Mouse (Mus musculus): ENCODE results near the gene Ctps. TPM values are rescaled to one million over a fixed set of nuclear protein-coding genes. Genes with fewer than 3 reads are reported as not detected.
"Not testable (repeated sequence)": the region's sequence is repeated elsewhere in the genome, so short reads cannot be mapped to it uniquely, and the experiment has no call there.

The Ctps gene
- polyA plus RNA-seq, 1 experiment from 2014 or later: 130 TPM

DNA sequence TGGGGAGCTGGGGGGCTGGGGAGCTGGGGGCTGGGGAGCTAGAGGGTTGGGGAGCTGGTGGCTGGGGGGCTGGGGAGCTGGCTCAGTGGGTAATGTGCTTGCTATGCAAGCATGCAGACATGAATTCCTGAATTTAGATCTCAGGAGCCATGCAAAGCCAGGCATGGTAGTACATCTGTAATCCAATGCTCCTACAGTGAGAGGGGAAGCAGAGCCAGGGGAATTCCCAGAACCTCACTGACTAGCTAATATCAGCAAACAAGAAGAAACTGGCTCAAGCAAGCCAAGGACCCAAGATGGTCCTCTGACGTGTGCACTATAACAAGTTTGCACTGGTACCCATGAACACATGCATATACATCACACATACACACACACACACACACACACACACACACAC is 31.7 kb upstream of the Ctps start:
- in situ Hi-C loops (cut with MboI; ENCODE audit: low pct_unique_long_range_greater_than_20kb): no loop called here
- DNase-seq (ENCODE audit: low read depth, low spot score) (no peak), ATAC-seq (no peak)
- CTCF ChIA-PET: no interaction called here
- no peaks in the 10 kb centered on the region for H3K27me3 ChIP-seq
- POLR2A ChIA-PET: no interaction called here
- no peak for TF ChIP-seq CTCF (IDR thresholded peaks at IDR 0.05)

- ChIA-PET CTCF (interaction anchor here (2.6 kb wide), 1 partner anchor 9 kb away, joined by 9 read pairs; the partner anchor contains the start of gene Gm8439), POLR2A (interaction anchor here (0.8 kb wide), 1 partner anchor 27 kb away, joined by 3 read pairs; no protein-coding TSS in a partner anchor)
- DNase-seq (ENCODE audit: low read depth, low spot score) (no peak), ATAC-seq (no peak)
- H3K27me3 ChIP-seq: no peaks in the 10 kb centered on the region
- in situ Hi-C loops (cut with MboI; ENCODE audit: low pct_unique_long_range_greater_than_20kb): loop anchor here (10.0 kb wide), 1 partner anchor 306 kb away; no protein-coding TSS in a partner anchor
- TF ChIP-seq CTCF (IDR thresholded peaks at IDR 0.05): no peak
These were observed 28.8 kb upstream of the Ctps start for GRCm38 (mm10) chr4:120598922-120599321.

- CTCF ChIA-PET; POLR2A ChIA-PET; H3K27me3 ChIP-seq; ATAC-seq; DNase-seq (ENCODE audit: low read depth, low spot score): not testable (repeated sequence)
- in situ Hi-C loops (cut with MboI; ENCODE audit: low pct_unique_long_range_greater_than_20kb): loop anchor here (10.0 kb wide), 1 partner anchor 309 kb away; no protein-coding TSS in a partner anchor
These were observed 26.1 kb upstream of the Ctps start for GRCm38 (mm10) chr4:120596210-120596609.

DNA sequence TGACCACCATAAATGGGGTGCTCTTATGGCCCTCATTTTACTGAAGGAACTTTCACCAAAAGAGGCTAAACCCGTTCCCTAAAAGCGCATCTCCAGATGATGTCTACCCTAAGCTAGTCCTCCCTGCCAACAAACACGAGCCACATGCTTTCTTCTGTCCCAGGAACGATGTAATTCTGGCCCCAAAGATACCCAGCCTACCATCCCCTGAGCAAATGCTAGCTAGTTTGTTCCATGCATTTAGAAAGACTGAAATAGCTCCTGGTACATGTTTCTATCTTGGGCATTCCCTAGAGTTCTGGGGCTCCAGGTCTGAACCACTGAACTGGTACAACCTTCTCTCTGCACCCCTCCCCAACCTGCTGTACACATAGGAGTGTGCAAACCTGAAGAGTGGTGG is 20.9 kb upstream of the Ctps start:
- H3K27me3 ChIP-seq: no peaks in the 10 kb centered on the region
- ATAC-seq: no peak
- in situ Hi-C loops (cut with MboI; ENCODE audit: low pct_unique_long_range_greater_than_20kb): loop anchor here (5.0 to 10.0 kb wide), 2 partner anchors 91 to 314 kb away; no protein-coding TSS in a partner anchor
- no peak for DNase-seq (ENCODE audit: low read depth, low spot score)
- TF ChIP-seq CTCF (IDR thresholded peaks at IDR 0.05): no peak
- ChIA-PET CTCF (interaction anchor here (2.1 to 2.2 kb wide), 2 partner anchors 91 to 235 kb away, joined by 6 to 17 read pairs; no protein-coding TSS in a partner anchor), POLR2A (no interaction called here)

DNA sequence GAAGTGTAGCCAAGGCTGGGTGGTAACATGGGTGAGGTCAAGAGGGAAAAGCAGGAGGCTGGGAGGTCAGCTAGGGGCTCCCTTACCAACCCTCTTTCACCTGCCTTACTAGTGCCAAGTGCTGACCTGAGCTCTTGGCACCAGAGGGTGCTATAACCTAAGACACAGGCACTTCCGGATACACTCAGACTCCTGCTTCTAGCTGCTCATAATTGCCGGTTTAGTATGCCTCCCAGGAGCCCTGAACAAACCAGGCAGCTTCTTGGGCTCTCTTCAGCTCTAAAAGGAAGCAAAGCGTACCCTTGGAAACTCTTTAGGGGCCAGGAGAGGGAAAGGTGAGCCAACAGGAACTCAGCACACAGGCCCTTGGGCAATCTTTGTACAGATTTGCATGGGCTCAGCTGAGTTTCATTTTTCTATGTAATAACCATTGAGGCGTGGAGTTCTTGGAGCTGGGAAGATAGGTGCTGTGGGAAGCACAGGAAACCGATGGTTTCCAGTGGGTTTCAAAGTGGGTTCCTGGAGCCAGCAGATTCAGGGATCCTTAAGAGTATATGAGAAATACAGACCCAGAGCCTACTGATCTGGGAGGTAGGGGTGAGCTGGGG is 19.8 kb upstream of the Ctps start:
- no peaks in the 10 kb centered on the region for H3K27me3 ChIP-seq
- peak; percentile 77 for TF ChIP-seq CTCF (IDR thresholded peaks at IDR 0.05)
- ChIA-PET CTCF (interaction anchor here (0.8 to 2.2 kb wide), 13 partner anchors 9 to 236 kb away, joined by 3 to 17 read pairs (median 4); partner anchors contain the start of gene Ctps), POLR2A (no interaction called here)
- in situ Hi-C loops (cut with MboI; ENCODE audit: low pct_unique_long_range_greater_than_20kb): loop anchor here (5.0 to 10.0 kb wide), 2 partner anchors 92 to 315 kb away; no protein-coding TSS in a partner anchor
- peak; percentile 90 for ATAC-seq
- DNase-seq (ENCODE audit: low read depth, low spot score): no peak

DNA sequence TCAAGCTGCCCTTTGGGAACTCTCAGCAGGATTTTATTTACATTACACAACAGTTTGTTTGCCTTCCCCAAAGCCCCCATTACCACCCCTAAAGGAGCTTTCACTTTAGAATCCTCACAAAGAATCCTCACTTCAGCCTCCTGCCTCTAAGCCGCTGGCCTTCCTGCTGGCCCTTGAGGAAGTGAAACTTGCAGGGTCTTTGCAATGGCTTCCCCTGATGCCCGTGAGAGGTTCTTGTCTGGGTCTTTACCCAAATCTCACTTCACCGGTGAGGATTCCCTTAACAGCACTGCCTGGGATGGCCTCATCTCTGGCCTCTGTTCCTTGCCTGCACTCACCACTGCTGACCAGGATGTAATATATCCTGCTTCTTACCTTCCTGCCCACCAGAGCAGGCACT is 19.0 kb upstream of the Ctps start:
- in situ Hi-C loops (cut with MboI; ENCODE audit: low pct_unique_long_range_greater_than_20kb): no loop called here
- H3K27me3 ChIP-seq: no peaks in the 10 kb centered on the region
- DNase-seq (ENCODE audit: low read depth, low spot score) (no peak), ATAC-seq (no peak)
- POLR2A ChIA-PET: no interaction called here
- CTCF ChIA-PET: interaction anchor here (0.8 to 2.2 kb wide), 9 partner anchors 9 to 237 kb away, joined by 3 to 17 read pairs (median 5); partner anchors contain the start of gene Ctps
- no peak for TF ChIP-seq CTCF (IDR thresholded peaks at IDR 0.05)

GRCm38 (mm10) chr4:120588445-120588844 is 18.4 kb upstream of the Ctps start, which contains the start of gene Gm8439:
Gm8439 (plus strand) TSS chr4:120588745.
- CTCF ChIA-PET: interaction anchor here (0.9 to 2.0 kb wide), 3 partner anchors 9 to 94 kb away, joined by 3 to 9 read pairs (median 3); no protein-coding TSS in a partner anchor
- ATAC-seq: no peak
- no peak for TF ChIP-seq CTCF (IDR thresholded peaks at IDR 0.05)
- DNase-seq (ENCODE audit: low read depth, low spot score): no peak
- POLR2A ChIA-PET: interaction anchor here (0.6 kb wide), 1 partner anchor 368 kb away, joined by 3 read pairs; no protein-coding TSS in a partner anchor
- H3K27me3 ChIP-seq: no peaks in the 10 kb centered on the region
- in situ Hi-C loops (cut with MboI; ENCODE audit: low pct_unique_long_range_greater_than_20kb): no loop called here

DNA sequence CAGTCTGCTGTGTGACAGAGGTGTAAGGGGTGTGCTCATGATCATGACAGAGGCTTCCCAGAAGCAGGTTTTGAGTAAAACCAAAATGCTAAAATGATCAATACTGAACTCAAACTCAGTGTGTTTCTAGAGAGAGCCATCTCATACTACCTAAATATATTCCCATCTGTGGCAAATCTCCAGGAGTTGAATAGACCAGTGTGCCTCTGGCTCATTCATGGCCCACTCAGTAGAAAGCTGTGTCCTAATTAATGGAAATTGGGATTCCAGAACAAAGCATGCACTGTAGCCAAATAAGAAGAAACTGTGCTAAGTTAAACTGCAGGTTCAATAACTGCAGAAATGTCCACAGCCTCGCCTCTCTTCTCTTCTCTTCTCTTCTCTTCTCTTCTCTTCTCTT is 16.9 kb upstream of the Ctps start:
- TF ChIP-seq CTCF (IDR thresholded peaks at IDR 0.05): no peak
- ChIA-PET CTCF (no interaction called here), POLR2A (no interaction called here)
- ATAC-seq (no peak), DNase-seq (ENCODE audit: low read depth, low spot score) (no peak)
- H3K27me3 ChIP-seq: no peaks in the 10 kb centered on the region
- in situ Hi-C loops (cut with MboI; ENCODE audit: low pct_unique_long_range_greater_than_20kb): no loop called here

- in situ Hi-C loops (cut with MboI; ENCODE audit: low pct_unique_long_range_greater_than_20kb): loop anchor here (5.0 kb wide), 1 partner anchor 171 kb away; no protein-coding TSS in a partner anchor
- POLR2A ChIA-PET: no interaction called here
These were observed 11.6 kb upstream of the Ctps start for GRCm38 (mm10) chr4:120581711-120582110.

GRCm38 (mm10) chr4:120580894-120581293 is 10.8 kb upstream of the Ctps start:
- TF ChIP-seq CTCF (IDR thresholded peaks at IDR 0.05): no peak
- CTCF ChIA-PET: interaction anchor here (1.2 kb wide), 1 partner anchor 9 kb away, joined by 4 read pairs; no protein-coding TSS in a partner anchor
- POLR2A ChIA-PET: no interaction called here
- no peaks in the 10 kb centered on the region for H3K27me3 ChIP-seq
- no peak for DNase-seq (ENCODE audit: low read depth, low spot score)
- in situ Hi-C loops (cut with MboI; ENCODE audit: low pct_unique_long_range_greater_than_20kb): loop anchor here (5.0 kb wide), 1 partner anchor 171 kb away; no protein-coding TSS in a partner anchor
- ATAC-seq: no peak

More at GRCm38 (mm10) chr4:120581711-120582110, 11.6 kb upstream of the Ctps start:
- ATAC-seq (no peak), DNase-seq (ENCODE audit: low read depth, low spot score) (no peak)
- CTCF ChIA-PET: no interaction called here
- no peak for TF ChIP-seq CTCF (IDR thresholded peaks at IDR 0.05)
- no peaks in the 10 kb centered on the region for H3K27me3 ChIP-seq

GRCm38 (mm10) chr4:120571691-120572090 is 1.6 kb upstream of the Ctps start:
- in situ Hi-C loops (cut with MboI; ENCODE audit: low pct_unique_long_range_greater_than_20kb): no loop called here
- H3K27me3 ChIP-seq: no peaks in the 10 kb centered on the region
- no peak for TF ChIP-seq CTCF (IDR thresholded peaks at IDR 0.05)
- ATAC-seq: no peak
- CTCF ChIA-PET: interaction anchor here (1.1 kb wide), 1 partner anchor 18 kb away, joined by 3 read pairs; no protein-coding TSS in a partner anchor
- POLR2A ChIA-PET: interaction anchor here (0.9 kb wide), 1 partner anchor 27 kb away, joined by 3 read pairs; no protein-coding TSS in a partner anchor
- DNase-seq (ENCODE audit: low read depth, low spot score): no peak
